Mouse (Mus musculus) lung, adult 2 months (tissue): Measurements from ENCODE around the gene Pcna. TPM values are rescaled to one million over a fixed set of nuclear protein-coding genes. Genes with fewer than 3 reads are reported as not detected.

Source experiments
- DNase-seq: peaks from one replicate; pipeline ENCODE4 v3.0.0; 2022
- H3K4me1 ChIP-seq: fragments of 200-500 bp; 2 replicates; pipeline ENCODE4 v1.6.1; 2011; ENCODE audit warnings: low read length; ENCODE audit not compliant: control insufficient read depth, insufficient read depth
- H3K4me3 ChIP-seq: fragments of 200-500 bp; replicated peaks from 2 replicates; pipeline ENCODE3; 2011; ENCODE audit warnings: low read depth, mild to moderate bottlenecking, control low read depth, low read length; ENCODE audit errors: extremely low read depth
- CTCF ChIP-seq: fragments of 200-500 bp; IDR thresholded peaks from 2 replicates; pipeline ENCODE4 v1.5.1; 2011; ENCODE audit warnings: mild to moderate bottlenecking, low read length, control low read depth; ENCODE audit not compliant: insufficient read depth
- POLR2A ChIP-seq: fragments of 200-500 bp; IDR thresholded peaks from 2 replicates; pipeline ENCODE4 v1.6.1; 2011; ENCODE audit warnings: low read depth, mild to moderate bottlenecking, control low read depth, low read length, borderline replicate concordance; ENCODE audit errors: extremely low read depth
- WGBS: fragments of 180-500 bp; shearing (Covaris S2); methylation state at CpG from one replicate; pipeline ENCODE4 v1.1.7; 2018; 5-methylcytosine and 5-hydroxymethylcytosine counted together
- polyA plus RNA-seq: library from polyadenylated mRNA; depleted of rRNA; stranded (reverse); fragments of >200 nt; gene quantifications from 2 replicates; pipeline ENCODE4 v1.2.3, GENCODE M21; 2012

The Pcna gene
- polyA plus RNA-seq, 1 experiment = 59.2 TPM

- TF ChIP-seq CTCF (no peak), POLR2A (no peak)
- 58% methylated on average over 4 of the region's 4 CpGs for WGBS
Observed at GRCm38 (mm10) chr2:132276249-132276648, 23.1 kb upstream of the Pcna start.

GRCm38 (mm10) chr2:132275527-132275926 lies 22.4 kb upstream of the Pcna start:
- H3K4me3 ChIP-seq = no peak overlapping the region
- 76% methylated on average over 4 of the region's 4 CpGs for WGBS
- DNase-seq = no peak
- peaks cover 11% of the 10 kb centered on the region for H3K4me1 ChIP-seq
- TF ChIP-seq POLR2A (no peak), CTCF (0 out of 2 replicates have a peak, but pooled peaks have one; percentile 12)

More at GRCm38 (mm10) chr2:132276249-132276648, 23.1 kb upstream of the Pcna start:
- Histone ChIP-seq H3K4me1 (peaks cover 12% of the 10 kb centered on the region), H3K4me3 (no peak overlapping the region)
- no peak for DNase-seq

GRCm38 (mm10) chr2:132272694-132273389 lies 19.7 kb upstream of the Pcna start:
- no peak for DNase-seq
- no peak overlapping the region for H3K4me3 ChIP-seq
- peaks cover 12% of the 10 kb centered on the region for H3K4me1 ChIP-seq
- TF ChIP-seq CTCF (no peak), POLR2A (no peak)
- 28% methylated on average over 6 of the region's 6 CpGs for WGBS

DNA sequence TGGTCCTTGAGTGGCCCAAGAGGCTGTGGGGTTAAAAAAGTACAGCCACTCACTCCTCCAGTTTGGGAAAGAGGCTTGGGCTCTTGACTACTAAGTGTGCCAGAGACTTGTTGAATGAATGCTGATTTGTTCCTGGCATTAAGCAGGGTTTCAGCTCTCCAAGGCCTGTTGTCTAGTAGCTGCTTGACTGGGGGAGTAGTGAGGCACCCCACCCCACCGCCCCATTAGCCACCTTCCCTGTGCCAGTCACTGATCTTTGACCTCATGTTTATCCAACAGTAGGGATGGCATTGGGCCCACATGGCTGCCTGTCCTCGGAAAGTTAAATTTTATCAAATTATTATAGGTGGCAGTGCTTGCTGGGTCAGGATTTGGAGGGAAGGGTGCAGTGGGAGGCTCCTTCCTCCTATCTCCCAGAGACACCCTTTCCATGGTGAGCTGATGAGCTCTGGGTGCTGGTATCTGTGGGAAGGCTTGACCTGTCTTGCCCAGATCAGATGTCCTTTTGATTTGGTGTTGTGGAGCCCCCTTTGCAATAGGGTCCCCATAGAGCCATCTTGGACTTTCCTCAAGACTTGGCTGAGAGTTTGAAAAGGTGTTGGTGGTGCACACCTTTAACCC lies 17.3 kb upstream of the Pcna start:
- no peak for TF ChIP-seq CTCF
- no peak for TF ChIP-seq POLR2A
- Histone ChIP-seq H3K4me3 (no peak overlapping the region), H3K4me1 (peaks cover 17% of the 10 kb centered on the region)
- no peak for DNase-seq
- 35% methylated on average over 2 of the region's 2 CpGs for WGBS

- no peak for DNase-seq
- TF ChIP-seq CTCF = no peak
- TF ChIP-seq POLR2A = no peak
- WGBS = 65% methylated on average over 3 of the region's 3 CpGs
- Histone ChIP-seq H3K4me3 (no peak overlapping the region), H3K4me1 (peaks cover 17% of the 10 kb centered on the region)
Observed at GRCm38 (mm10) chr2:132269217-132269616, 16.1 kb upstream of the Pcna start.

DNA sequence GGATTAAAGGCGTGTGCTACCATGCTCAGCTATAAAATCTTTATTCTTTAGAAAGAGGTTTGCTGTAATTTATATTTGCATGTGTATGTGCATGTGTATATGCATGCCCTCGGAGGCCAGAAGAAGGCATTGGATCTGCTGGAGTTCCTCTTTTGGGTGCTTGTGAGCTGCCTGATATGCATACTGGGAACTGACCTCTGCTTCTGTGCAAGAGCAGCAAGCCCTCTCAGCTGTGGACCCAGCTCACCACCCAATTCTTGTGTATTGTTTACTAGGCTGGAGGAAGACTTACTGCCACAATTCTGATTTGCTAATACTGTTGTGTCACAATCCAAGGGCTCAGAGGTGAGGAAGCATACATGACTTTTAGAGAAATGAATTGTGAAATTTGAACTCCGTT lies 13.0 kb upstream of the Pcna start:
- no peak for DNase-seq
- Histone ChIP-seq H3K4me3 (no peak overlapping the region), H3K4me1 (peaks cover 15% of the 10 kb centered on the region)
- WGBS = 68% methylated on average over 3 of the region's 3 CpGs
- TF ChIP-seq POLR2A = no peak
- no peak for TF ChIP-seq CTCF

- no peak for DNase-seq
- 64% methylated on average over 9 of the region's 9 CpGs for WGBS
- TF ChIP-seq CTCF (no peak), POLR2A (no peak)
- H3K4me3 ChIP-seq = no peak overlapping the region
- peaks cover 12% of the 10 kb centered on the region for H3K4me1 ChIP-seq
Observed at GRCm38 (mm10) chr2:132265196-132265595, 12.1 kb upstream of the Pcna start.

DNA sequence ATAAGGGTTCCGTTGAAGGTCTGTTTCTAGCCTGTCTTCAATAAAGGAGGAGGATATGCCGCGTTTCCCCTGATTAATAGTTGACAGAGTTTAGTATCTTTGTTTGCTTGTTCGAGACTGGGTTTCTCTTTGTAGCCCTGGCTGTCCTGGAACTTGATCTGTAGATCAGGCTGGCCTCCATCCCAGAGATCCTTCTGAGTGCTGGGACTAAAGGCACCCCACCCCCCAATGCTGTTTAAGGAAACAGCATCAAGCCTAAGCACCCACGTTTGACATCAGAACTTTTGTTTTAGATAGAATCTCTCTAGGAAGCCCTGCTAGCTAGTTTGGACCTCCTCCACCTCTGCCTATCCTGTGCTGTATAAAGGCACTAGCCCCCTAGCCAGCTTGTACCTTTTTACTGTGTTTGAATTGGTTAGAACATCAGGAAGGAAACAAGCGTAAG lies 11.2 kb upstream of the Pcna start:
- no peak for DNase-seq

GRCm38 (mm10) chr2:132263421-132264265 lies 10.5 kb upstream of the Pcna start:
- peak overlapping the region; percentile 87 for H3K4me3 ChIP-seq
- H3K4me1 ChIP-seq = peaks cover 5% of the 10 kb centered on the region
- WGBS = under 1% methylated on average over 47 of the region's 47 CpGs
- TF ChIP-seq POLR2A = no peak
- TF ChIP-seq CTCF = no peak
- peak; percentile 56 for DNase-seq

More for the DNA sequence above, 11.2 kb upstream of the Pcna start:
- WGBS = 8% methylated on average over 6 of the region's 6 CpGs
- Histone ChIP-seq H3K4me3 (peak overlapping the region; percentile 87), H3K4me1 (peaks cover 8% of the 10 kb centered on the region)
- TF ChIP-seq POLR2A (no peak), CTCF (no peak)
